Mouse (Mus musculus): ENCODE data around the gene Yif1b. TPM values are rescaled to one million over a fixed set of nuclear protein-coding genes. Genes with fewer than 3 reads are reported as not detected.
A peak's percentile ranks its signal among the peaks of the same experiment; 100 is the strongest.
"Not testable (repeated sequence)": the region's sequence is repeated elsewhere in the genome, so short reads cannot be mapped to it uniquely, and the experiment has no call there.

Yif1b gene
- polyA plus RNA-seq, 1 experiment from 2014 or later = 143 TPM

GRCm38 (mm10) chr7:29234661-29235060 is 3.5 kb upstream of the Yif1b start:
- WGBS = 88% methylated on average over 5 of the region's 5 CpGs
- Histone ChIP-seq H3K9me3 (ENCODE audit: low read length) (no peaks in the 10 kb centered on the region), H3K4me1 (ENCODE audit: insufficient read depth, low read length) (peaks cover 17% of the 10 kb centered on the region), H3K4me3 (ENCODE audit: low read length) (no peak overlapping the region), H3K4me2 (replicated peaks; ENCODE audit: low read depth, low read length) (no peak overlapping the region), H3K27me3 (ENCODE audit: insufficient read depth, low read length) (peaks cover 22% of the 10 kb centered on the region), H3K36me3 (ENCODE audit: insufficient read depth, low read length) (no peaks in the 10 kb centered on the region), H3K9ac (replicated peaks; ENCODE audit: low read length) (no peak overlapping the region), H3K27ac (ENCODE audit: low read length) (no peak overlapping the region)
- no peak for ATAC-seq (ENCODE audit: low FRiP score, low TSS enrichment)

- no peaks in the 10 kb centered on the region for H3K36me3 ChIP-seq (ENCODE audit: insufficient read depth, low read length)
- peaks cover 10% of the 10 kb centered on the region for H3K27me3 ChIP-seq (ENCODE audit: insufficient read depth, low read length)
- no peak for ATAC-seq (ENCODE audit: low FRiP score, low TSS enrichment)
- WGBS = 76% methylated on average over 4 of the region's 4 CpGs
- H3K4me1 ChIP-seq (ENCODE audit: insufficient read depth, low read length) = peaks cover 19% of the 10 kb centered on the region
- H3K9me3 ChIP-seq (ENCODE audit: low read length) = no peaks in the 10 kb centered on the region
- no peak overlapping the region for H3K9ac ChIP-seq (replicated peaks; ENCODE audit: low read length)
- H3K27ac ChIP-seq (ENCODE audit: low read length) = no peak overlapping the region
- no peak overlapping the region for H3K4me2 ChIP-seq (replicated peaks; ENCODE audit: low read depth, low read length)
- no peak overlapping the region for H3K4me3 ChIP-seq (ENCODE audit: low read length)
Measured at GRCm38 (mm10) chr7:29236593-29236992, 1.5 kb upstream of the Yif1b start.

DNA sequence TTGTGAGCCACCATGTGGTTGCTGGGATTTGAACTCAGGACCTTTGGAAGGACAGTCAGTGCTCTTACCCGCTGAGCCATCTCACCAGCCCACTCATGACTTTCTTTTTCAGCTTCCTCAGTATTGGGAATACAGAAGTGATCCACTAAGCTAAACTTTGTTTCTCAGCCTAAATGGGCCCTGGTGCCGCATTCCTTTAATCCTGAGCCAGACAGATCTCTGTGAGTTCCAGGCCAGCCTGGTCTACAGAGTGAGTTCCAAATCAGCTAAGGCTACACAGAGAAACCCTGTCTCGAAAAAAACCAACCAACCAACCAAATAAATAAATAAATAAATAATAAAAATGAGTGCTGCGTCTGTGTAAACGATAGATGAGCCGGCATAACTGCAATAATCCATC is 533 bp upstream of the Yif1b start:
- peak overlapping the region; percentile 95 for H3K27ac ChIP-seq (ENCODE audit: low read length)
- not testable (repeated sequence) for H3K9me3 ChIP-seq (ENCODE audit: low read length); H3K36me3 ChIP-seq (ENCODE audit: insufficient read depth, low read length); H3K27me3 ChIP-seq (ENCODE audit: insufficient read depth, low read length)
- WGBS = 28% methylated on average over 6 of the region's 6 CpGs
- H3K4me3 ChIP-seq (ENCODE audit: low read length) = peak overlapping the region; percentile 79
- H3K4me2 ChIP-seq (replicated peaks; ENCODE audit: low read depth, low read length) = peak overlapping the region; percentile 59
- peaks cover 13% of the 10 kb centered on the region for H3K4me1 ChIP-seq (ENCODE audit: insufficient read depth, low read length)
- ATAC-seq (ENCODE audit: low FRiP score, low TSS enrichment) = peak; percentile 11; the same call in 1 of the 2 replicates
- peak overlapping the region; percentile 71 for H3K9ac ChIP-seq (replicated peaks; ENCODE audit: low read length)

DNA sequence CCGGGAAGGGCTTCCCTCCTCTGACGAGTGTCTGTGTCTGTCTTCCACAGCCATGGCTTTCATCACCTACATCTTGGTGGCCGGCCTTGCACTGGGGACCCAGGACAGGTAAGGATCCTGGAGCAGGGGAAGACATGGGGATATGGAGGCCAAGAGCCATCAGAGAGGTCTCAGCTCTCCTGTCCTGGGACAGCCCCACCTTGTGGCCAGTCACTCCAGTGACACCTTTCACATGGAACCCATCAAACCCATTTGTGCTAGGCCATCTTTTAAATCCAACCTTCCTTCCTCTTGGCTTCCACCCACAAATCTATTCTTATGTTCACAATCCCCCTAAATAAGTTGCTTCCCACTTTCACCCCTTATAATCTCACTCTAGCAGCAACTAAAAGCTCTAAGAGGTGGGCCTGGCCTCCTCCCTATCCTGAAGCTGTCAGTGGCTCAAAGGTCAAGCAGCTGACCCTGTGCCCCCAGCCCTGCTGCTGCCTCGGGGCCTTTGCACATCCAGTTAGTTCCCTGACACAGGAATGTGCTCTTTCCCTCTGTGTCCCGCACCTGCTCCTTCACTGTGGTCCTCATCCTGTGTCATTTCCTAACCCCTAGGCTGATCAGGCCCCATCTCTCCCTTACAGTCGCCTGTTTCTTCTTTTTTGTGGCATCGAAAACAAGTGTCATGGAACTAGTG is 6.7 kb downstream of the Yif1b start:
- H3K9ac ChIP-seq (replicated peaks; ENCODE audit: low read length) = no peak overlapping the region
- H3K4me2 ChIP-seq (replicated peaks; ENCODE audit: low read depth, low read length) = no peak overlapping the region
- H3K4me1 ChIP-seq (ENCODE audit: insufficient read depth, low read length) = peaks cover 20% of the 10 kb centered on the region
- 86% methylated on average over 7 of the region's 7 CpGs for WGBS
- no peak overlapping the region for H3K4me3 ChIP-seq (ENCODE audit: low read length)
- no peak for ATAC-seq (ENCODE audit: low FRiP score, low TSS enrichment)
- no peaks in the 10 kb centered on the region for H3K9me3 ChIP-seq (ENCODE audit: low read length)
- H3K27ac ChIP-seq (ENCODE audit: low read length) = no peak overlapping the region
- no peaks in the 10 kb centered on the region for H3K27me3 ChIP-seq (ENCODE audit: insufficient read depth, low read length)
- peaks cover 18% of the 10 kb centered on the region for H3K36me3 ChIP-seq (ENCODE audit: insufficient read depth, low read length)

GRCm38 (mm10) chr7:29246015-29246414 is 7.9 kb downstream of the Yif1b start:
- H3K27ac ChIP-seq (ENCODE audit: low read length) = no peak overlapping the region
- H3K4me3 ChIP-seq (ENCODE audit: low read length) = no peak overlapping the region
- H3K9me3 ChIP-seq (ENCODE audit: low read length) = no peaks in the 10 kb centered on the region
- H3K36me3 ChIP-seq (ENCODE audit: insufficient read depth, low read length) = peaks cover 18% of the 10 kb centered on the region
- WGBS = 76% methylated on average over 5 of the region's 5 CpGs
- no peaks in the 10 kb centered on the region for H3K27me3 ChIP-seq (ENCODE audit: insufficient read depth, low read length)
- no peak overlapping the region for H3K4me2 ChIP-seq (replicated peaks; ENCODE audit: low read depth, low read length)
- peaks cover 20% of the 10 kb centered on the region for H3K4me1 ChIP-seq (ENCODE audit: insufficient read depth, low read length)
- no peak overlapping the region for H3K9ac ChIP-seq (replicated peaks; ENCODE audit: low read length)
- no peak for ATAC-seq (ENCODE audit: low FRiP score, low TSS enrichment)

DNA sequence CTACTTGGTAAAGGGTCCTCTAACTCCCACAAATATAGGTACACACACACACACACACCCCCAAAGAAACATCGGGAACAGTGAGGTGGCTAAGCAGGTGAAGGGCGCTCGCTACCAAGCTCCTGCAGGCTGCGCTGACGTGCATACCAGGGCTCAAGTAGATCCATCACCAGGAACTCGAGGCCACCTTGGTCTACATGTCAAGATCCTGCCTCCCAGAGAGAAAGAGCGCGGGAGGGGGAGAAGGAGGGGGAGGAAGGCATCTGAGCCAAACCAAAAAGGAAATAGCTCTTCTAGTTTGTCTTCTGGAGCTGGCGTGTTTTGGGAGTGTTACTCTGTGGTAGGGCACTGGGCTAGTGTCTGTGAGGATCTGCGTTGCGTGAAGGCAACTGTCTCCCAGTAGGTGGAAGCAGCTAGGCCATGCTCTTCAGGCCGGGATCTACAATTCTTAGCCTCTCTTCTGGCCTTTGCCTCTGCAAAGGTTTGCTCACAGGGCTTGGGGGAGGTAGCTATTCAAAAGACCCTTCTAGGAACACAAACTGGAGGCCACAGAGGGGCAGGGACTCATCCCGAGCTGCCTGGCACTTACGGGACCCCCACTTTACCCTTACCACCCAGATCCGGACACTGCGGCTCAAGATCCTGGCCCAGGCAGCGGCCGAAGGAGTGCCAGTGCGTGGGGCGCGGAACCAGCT is 8.6 kb downstream of the Yif1b start:
- Histone ChIP-seq H3K27ac (ENCODE audit: low read length) (no peak overlapping the region), H3K4me1 (ENCODE audit: insufficient read depth, low read length) (peaks cover 20% of the 10 kb centered on the region), H3K4me3 (ENCODE audit: low read length) (no peak overlapping the region), H3K27me3 (ENCODE audit: insufficient read depth, low read length) (no peaks in the 10 kb centered on the region), H3K4me2 (replicated peaks; ENCODE audit: low read depth, low read length) (no peak overlapping the region), H3K9me3 (ENCODE audit: low read length) (no peaks in the 10 kb centered on the region), H3K9ac (replicated peaks; ENCODE audit: low read length) (no peak overlapping the region), H3K36me3 (ENCODE audit: insufficient read depth, low read length) (peaks cover 18% of the 10 kb centered on the region)
- no peak for ATAC-seq (ENCODE audit: low FRiP score, low TSS enrichment)
- 83% methylated on average over 21 of the region's 21 CpGs for WGBS

- ATAC-seq (ENCODE audit: low FRiP score, low TSS enrichment) = peak; percentile 37; the same call in 1 of the 2 replicates
- Histone ChIP-seq H3K4me1 (ENCODE audit: insufficient read depth, low read length) (peaks cover 20% of the 10 kb centered on the region), H3K9ac (replicated peaks; ENCODE audit: low read length) (no peak overlapping the region; the same call in 1 of the 2 replicates), H3K27ac (ENCODE audit: low read length) (no peak overlapping the region), H3K27me3 (ENCODE audit: insufficient read depth, low read length) (no peaks in the 10 kb centered on the region), H3K4me3 (ENCODE audit: low read length) (peak overlapping the region; percentile 37), H3K36me3 (ENCODE audit: insufficient read depth, low read length) (peaks cover 18% of the 10 kb centered on the region), H3K9me3 (ENCODE audit: low read length) (no peaks in the 10 kb centered on the region), H3K4me2 (replicated peaks; ENCODE audit: low read depth, low read length) (peak overlapping the region; percentile 55)
- WGBS = 28% methylated on average over 16 of the region's 16 CpGs
Measured at GRCm38 (mm10) chr7:29247314-29247700, 9.2 kb downstream of the Yif1b start.

DNA sequence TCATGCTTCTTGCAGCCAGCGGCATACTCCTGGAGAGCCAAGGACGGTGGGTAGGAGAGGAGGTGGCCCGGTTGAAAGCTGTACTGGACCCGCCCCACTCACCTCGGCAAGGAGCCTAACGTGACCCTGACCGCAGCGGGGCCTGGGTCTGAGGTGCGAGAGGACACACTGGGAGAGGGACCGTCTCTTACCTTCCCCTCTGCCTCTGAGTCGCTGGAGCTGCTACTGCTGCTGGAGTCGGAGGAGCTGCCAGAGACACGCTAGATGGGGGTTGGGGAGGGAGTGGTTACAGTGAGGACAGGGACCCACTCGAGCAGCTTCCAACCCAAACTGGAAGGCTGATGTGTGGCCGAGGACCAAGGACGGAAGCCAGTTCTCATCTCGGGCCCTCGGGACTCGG is 9.6 kb downstream of the Yif1b start:
- peak; percentile 18; the same call in 1 of the 2 replicates for ATAC-seq (ENCODE audit: low FRiP score, low TSS enrichment)
- H3K27ac ChIP-seq (ENCODE audit: low read length) = no peak overlapping the region
- 16% methylated on average over 19 of the region's 19 CpGs for WGBS

DNA sequence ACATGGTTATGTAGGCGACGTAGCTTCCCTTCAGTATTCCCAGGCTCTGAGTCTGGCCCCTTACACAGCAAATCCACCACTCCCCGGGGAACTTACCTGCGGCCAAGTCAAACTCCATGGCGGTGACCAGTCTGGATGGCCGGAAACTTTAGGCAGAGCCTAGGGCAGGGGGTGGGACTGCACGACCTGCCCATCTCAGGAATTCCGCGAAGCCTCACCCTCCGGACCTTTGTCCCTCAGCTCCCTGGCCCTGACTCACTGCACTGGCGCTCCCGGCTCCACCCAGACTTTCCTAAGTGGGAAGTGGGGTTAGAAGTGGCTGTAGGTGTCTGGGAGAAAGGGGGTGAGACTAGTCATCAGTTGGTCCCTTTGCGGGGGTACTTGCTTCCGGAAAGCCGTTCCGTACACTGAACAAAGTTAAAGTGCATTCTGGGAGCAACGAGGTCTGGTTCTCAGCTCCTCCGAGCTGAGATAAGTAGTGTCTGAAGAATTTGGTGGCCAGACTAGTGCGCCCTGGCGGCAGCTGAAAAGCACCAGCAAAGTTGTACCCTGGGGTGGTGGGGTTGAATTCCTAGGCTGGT is 10.2 kb downstream of the Yif1b start, which contains the start of gene 2200002D01Rik:
Gene 2200002D01Rik, minus strand, starts transcription at position 206 of the 581 bp plus-strand sequence.
- no peaks in the 10 kb centered on the region for H3K27me3 ChIP-seq (ENCODE audit: insufficient read depth, low read length)
- H3K27ac ChIP-seq (ENCODE audit: low read length) = peak within 1 kb of the TSS; percentile 35; the same call in 1 of the 2 replicates
- H3K4me2 ChIP-seq (replicated peaks; ENCODE audit: low read depth, low read length) = peak within 1 kb of the TSS; percentile 55
- 11% methylated on average over 20 of the region's 20 CpGs for whole genome bisulfite sequencing
- no peaks in the 10 kb centered on the region for H3K9me3 ChIP-seq (ENCODE audit: low read length)
- ATAC-seq (ENCODE audit: low FRiP score, low TSS enrichment) = peak; percentile 83
- H3K36me3 ChIP-seq (ENCODE audit: insufficient read depth, low read length) = peaks cover 18% of the 10 kb centered on the region
- peak within 1 kb of the TSS; percentile 37 for H3K4me3 ChIP-seq (ENCODE audit: low read length)
- H3K9ac ChIP-seq (replicated peaks; ENCODE audit: low read length) = peak within 1 kb of the TSS; percentile 37
- H3K4me1 ChIP-seq (ENCODE audit: insufficient read depth, low read length) = peaks cover 20% of the 10 kb centered on the region

More for the DNA sequence above, 9.6 kb downstream of the Yif1b start:
- H3K9ac ChIP-seq (replicated peaks; ENCODE audit: low read length) = peak overlapping the region; percentile 37
- no peaks in the 10 kb centered on the region for H3K9me3 ChIP-seq (ENCODE audit: low read length)
- peak overlapping the region; percentile 55 for H3K4me2 ChIP-seq (replicated peaks; ENCODE audit: low read depth, low read length)
- H3K27me3 ChIP-seq (ENCODE audit: insufficient read depth, low read length) = no peaks in the 10 kb centered on the region
- H3K36me3 ChIP-seq (ENCODE audit: insufficient read depth, low read length) = peaks cover 18% of the 10 kb centered on the region
- H3K4me1 ChIP-seq (ENCODE audit: insufficient read depth, low read length) = peaks cover 20% of the 10 kb centered on the region
- H3K4me3 ChIP-seq (ENCODE audit: low read length) = peak overlapping the region; percentile 37
